Mouse (Mus musculus) adrenal gland, postnatal 14 days (tissue): Measurements from ENCODE around the gene Ppm1a. TPM values are rescaled to one million over a fixed set of nuclear protein-coding genes. Genes with fewer than 3 reads are reported as not detected.
"Not testable (repeated sequence)": the region's sequence is repeated elsewhere in the genome, so short reads cannot be mapped to it uniquely, and the experiment has no call there.

ENCODE experiments used
- DNase-seq: peaks from one replicate; pipeline ENCODE4 v3.0.0; 2021; ENCODE audit warnings: mixed read lengths
- total RNA-seq: library from RNA; stranded (reverse); gene quantifications from 2 replicates; pipeline ENCODE4 v1.2.3, GENCODE M21; 2021

Ppm1a gene
- total RNA-seq, 1 experiment from 2014 or later = 244 TPM

- peak; percentile 87 for DNase-seq
These were observed 4.5 kb downstream of the Ppm1a start for GRCm38 (mm10) chr12:72761649-72762261.

DNA sequence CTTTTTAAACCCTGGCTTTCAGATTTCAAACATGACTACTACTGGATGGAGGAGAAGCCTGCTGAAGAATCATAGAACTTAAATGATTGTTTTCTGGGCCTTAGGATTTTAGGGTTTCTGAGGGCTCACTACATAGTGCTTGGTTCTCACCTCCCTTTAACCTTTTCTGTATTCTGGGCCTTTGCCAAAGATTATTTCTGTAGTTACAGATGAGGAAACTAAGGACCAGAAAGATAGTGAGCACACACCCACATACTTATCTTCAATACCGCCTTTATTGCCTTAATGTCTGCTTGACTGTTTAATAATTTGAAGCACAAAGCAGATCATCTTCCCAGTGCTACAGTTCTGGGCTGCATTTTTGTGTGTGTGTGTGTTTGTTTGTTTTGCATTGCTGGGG lies 5.2 kb downstream of the Ppm1a start:
- no peak for DNase-seq

DNA sequence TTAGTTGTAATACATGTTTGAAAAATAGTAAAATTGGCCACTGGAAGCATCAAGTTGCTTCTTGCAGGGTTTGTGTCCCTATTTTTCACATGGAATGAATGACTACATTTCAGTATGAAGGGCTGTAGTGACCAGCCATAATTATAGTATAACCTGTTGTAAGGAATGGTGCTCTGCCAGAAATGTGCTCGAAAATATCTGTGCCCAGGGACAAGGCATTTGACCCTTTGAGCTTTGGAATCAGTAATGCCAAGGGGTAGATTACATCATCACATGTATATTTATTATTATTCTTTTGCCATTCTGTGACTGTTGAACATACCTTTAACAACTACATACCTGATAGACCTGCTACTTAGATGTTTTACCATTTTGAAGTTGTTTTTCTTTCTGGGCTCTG lies 5.9 kb downstream of the Ppm1a start:
- DNase-seq = no peak

DNA sequence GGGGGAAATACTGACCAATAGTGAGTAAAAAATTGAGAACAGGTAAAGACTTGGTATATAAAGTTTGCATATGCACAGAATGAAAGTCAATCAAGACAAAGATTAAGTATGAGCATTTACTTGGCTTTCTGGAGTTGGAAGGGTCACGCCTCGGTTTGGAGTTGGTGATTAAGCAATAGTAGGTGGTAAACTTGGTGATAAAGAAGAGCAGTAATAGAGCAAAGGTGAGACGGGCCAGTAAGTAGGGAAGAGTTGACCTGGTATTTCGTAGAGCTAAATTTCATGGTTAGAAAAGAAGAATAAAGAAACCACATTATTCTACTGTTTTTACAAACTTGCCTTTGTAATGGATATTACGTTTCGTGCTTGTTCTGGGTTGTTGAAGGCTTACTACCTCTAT lies 10.6 kb downstream of the Ppm1a start:
- no peak for DNase-seq

DNA sequence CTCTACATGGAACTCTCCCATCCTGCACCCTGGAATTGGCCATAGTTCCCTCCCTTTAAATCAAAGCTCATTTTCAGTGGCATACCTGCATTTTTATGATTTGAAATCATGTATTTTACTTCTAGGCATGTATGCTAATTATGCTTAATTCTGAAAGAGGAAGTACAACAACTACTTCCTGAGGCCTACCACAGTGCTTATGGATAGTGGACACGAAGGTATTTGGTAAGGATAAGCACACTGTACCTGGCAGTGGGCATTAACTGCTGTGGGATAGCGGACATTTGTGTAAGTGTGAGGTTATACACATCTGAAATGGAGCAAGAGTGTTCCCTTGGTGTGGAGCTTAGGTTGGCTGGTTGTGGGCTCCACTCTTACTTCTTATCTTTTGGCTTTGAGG lies 11.0 kb downstream of the Ppm1a start:
- DNase-seq = no peak

- DNase-seq = peak; percentile 36
These were observed 12.4 kb downstream of the Ppm1a start for GRCm38 (mm10) chr12:72769546-72770230.

- no peak for DNase-seq
These were observed 13.9 kb downstream of the Ppm1a start for GRCm38 (mm10) chr12:72771153-72771552.

GRCm38 (mm10) chr12:72771711-72772110 lies 14.5 kb downstream of the Ppm1a start:
- DNase-seq = no peak

GRCm38 (mm10) chr12:72773921-72774320 lies 16.7 kb downstream of the Ppm1a start:
- DNase-seq = no peak

GRCm38 (mm10) chr12:72777244-72777643 lies 20.0 kb downstream of the Ppm1a start:
- no peak for DNase-seq

DNA sequence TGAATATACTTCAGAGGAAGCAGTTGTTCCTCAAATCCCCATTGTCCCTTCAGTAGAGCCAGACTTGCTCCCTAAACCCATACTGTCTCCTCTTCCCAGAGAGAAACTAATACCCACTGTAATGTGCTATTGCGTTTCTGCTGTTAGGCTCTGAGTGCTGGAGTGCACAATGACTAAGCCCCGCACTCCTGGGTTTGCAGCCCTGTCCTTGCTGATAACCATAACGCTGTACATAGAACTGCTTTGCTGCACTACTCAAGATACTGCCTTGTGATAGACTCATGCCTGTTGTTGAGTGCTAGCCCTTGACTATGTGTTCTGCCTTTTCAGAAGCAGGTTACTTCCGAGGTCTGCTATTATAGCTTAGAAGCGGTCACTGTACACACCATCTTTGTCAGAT lies 22.9 kb downstream of the Ppm1a start:
- no peak for DNase-seq

- not testable (repeated sequence) for DNase-seq
These were observed 25.5 kb downstream of the Ppm1a start for GRCm38 (mm10) chr12:72782786-72783185.

GRCm38 (mm10) chr12:72785183-72785930 lies 28.1 kb downstream of the Ppm1a start:
- no peak for DNase-seq

- DNase-seq = no peak
These were observed 29.3 kb downstream of the Ppm1a start for GRCm38 (mm10) chr12:72786551-72786950.

- peak; percentile 43 for DNase-seq
These were observed 29.7 kb downstream of the Ppm1a start for GRCm38 (mm10) chr12:72786986-72787385.

- no peak for DNase-seq
These were observed 33.3 kb downstream of the Ppm1a start for GRCm38 (mm10) chr12:72790538-72790937.

DNA sequence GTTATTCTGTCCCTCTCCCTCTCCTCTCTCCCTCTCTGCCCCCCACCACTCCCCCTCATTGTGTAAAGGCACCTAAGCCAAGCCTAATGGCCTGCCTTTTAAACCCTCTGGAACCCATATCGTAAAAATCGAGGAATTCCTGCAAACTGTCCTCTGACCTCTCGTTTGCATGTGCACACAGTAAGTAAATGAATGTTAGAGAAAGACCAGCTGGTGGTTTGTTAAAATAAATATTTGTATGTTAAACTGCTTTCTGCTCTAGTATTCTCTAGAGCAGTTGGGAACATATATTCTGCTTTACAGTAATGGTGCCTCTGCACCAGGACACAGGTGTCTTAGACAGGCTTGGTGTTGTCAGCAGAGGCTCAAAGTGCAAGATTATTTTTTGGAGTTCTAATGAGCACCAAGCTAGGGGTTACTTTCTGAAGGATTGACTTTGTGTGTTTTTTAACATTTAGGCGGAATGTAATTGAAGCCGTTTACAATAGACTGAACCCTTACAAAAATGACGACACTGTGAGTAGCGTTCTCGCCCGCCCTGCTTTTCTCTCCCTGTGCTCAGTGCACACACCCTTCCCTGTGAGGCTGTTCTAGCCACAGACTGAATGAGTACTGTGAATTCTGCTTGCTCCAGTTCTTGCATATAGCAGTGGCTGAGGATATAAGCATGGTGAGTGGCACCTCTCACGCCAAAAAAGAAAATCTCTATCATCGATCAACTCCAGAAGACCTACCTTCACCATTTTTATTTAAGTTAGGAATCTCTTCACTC lies 35.3 kb downstream of the Ppm1a start:
- no peak for DNase-seq

GRCm38 (mm10) chr12:72793983-72794382 lies 36.7 kb downstream of the Ppm1a start:
- no peak for DNase-seq

DNA sequence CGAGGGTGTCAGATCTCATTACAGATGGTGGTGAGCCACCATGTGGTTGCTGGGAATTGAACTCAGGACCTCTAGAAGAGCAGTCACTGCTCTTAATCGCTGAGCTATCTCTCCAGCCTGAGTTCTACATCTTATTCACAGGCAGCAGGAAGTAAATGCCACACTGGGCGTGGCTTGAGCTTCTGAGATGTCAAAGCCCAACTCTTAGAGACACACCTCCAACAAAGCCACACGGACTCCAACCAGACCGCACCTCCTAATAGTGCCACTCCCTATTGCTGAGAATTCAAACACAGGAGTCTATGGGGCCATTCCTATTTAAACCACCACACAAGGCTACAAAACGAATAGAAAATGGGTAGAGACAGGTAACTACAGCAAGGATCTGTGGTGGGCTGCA lies 52.5 kb downstream of the Ppm1a start:
- no peak for DNase-seq

DNA sequence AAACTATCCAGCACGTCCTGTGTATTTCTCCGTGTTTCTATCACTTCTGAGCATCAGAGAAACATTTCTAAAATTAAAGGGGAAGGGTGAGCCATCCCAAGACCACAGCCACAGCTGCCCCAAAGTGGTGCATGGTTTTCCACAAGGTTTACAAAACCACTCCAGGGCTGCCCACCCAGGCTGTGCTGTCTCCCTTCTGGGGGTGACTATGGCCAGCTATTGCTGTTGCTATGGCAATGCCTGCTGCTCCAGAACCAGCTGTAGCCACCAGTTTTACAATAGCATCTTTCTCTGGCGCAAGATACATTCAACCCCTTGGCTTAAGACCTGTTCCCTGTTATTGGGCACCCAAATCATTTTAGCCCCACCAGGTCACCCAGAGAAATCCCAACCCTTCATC lies 54.3 kb downstream of the Ppm1a start:
- DNase-seq = no peak

GRCm38 (mm10) chr12:72820940-72821431 lies 63.7 kb downstream of the Ppm1a start:
- DNase-seq = peak; percentile 33

- DNase-seq = no peak
These were observed 64.3 kb downstream of the Ppm1a start for GRCm38 (mm10) chr12:72821589-72821988.
